Mouse (Mus musculus) G1E (cell line): ENCODE data around the gene Trp53rkb. TPM values are rescaled to one million over a fixed set of nuclear protein-coding genes. Genes with fewer than 3 reads are reported as not detected.

Source experiments
- ATAC-seq: 2 replicates; pipeline ENCODE4 v1.8.0; 2016; ENCODE audit warnings: mild to moderate bottlenecking; ENCODE audit not compliant: insufficient number of reproducible peaks, poor library complexity, low FRiP score, severe bottlenecking; ENCODE audit errors: extremely low read depth
- DNase-seq: peaks from one replicate; pipeline ENCODE4 v3.0.0; 2012; ENCODE audit warnings: low spot score
- H3K27me3 ChIP-seq: 2 replicates; pipeline ENCODE4 v1.6.1; 2012; ENCODE audit warnings: mild to moderate bottlenecking, low read length, inconsistent platforms; ENCODE audit not compliant: insufficient read depth
- H3K36me3 ChIP-seq: replicated peaks from 2 replicates; pipeline ENCODE3; 2012; ENCODE audit warnings: mild to moderate bottlenecking, inconsistent platforms
- H3K4me1 ChIP-seq: 2 replicates; pipeline ENCODE4 v1.6.1; 2012; ENCODE audit warnings: low read depth, low read length, inconsistent platforms, mixed read lengths; ENCODE audit not compliant: insufficient read depth
- H3K4me3 ChIP-seq: 2 replicates; pipeline ENCODE4 v1.5.1; 2012; ENCODE audit warnings: low read depth, mild to moderate bottlenecking, inconsistent platforms, low read length, moderate library complexity, mixed read lengths
- H3K9me3 ChIP-seq: replicated peaks from 2 replicates; pipeline ENCODE4 v1.6.1; 2012; ENCODE audit warnings: inconsistent platforms
- CTCF ChIP-seq: IDR thresholded peaks from 2 replicates; pipeline ENCODE4 v1.5.1; 2012; ENCODE audit warnings: low read depth, low read length, inconsistent platforms, mixed read lengths
- GATA1 ChIP-seq: IDR thresholded peaks from 2 replicates; pipeline ENCODE4 v1.6.1; 2012; ENCODE audit warnings: borderline replicate concordance, low read length, inconsistent platforms, mixed read lengths
- GATA2 ChIP-seq: IDR thresholded peaks from 2 replicates; pipeline ENCODE4 v1.6.1; 2012; ENCODE audit warnings: low read depth, low read length, inconsistent platforms, borderline replicate concordance
- POLR2AphosphoS5 ChIP-seq: IDR thresholded peaks from 2 replicates; pipeline ENCODE4 v1.6.1; 2012; ENCODE audit warnings: low read depth, low read length, inconsistent platforms; ENCODE audit not compliant: insufficient replicate concordance
- TAL1 ChIP-seq: conservative IDR thresholded peaks from 2 replicates; pipeline ENCODE4 v1.6.1; 2012; ENCODE audit warnings: low read depth, low read length, inconsistent platforms, mixed read lengths
- polyA plus RNA-seq: library from polyadenylated mRNA; stranded (reverse); fragments of >175 nt; gene quantifications from 2 replicates; pipeline ENCODE4 v1.2.3, GENCODE M21; 2012
- total RNA-seq, 2 experiments: library from RNA; stranded (forward) in 1 of 2; stranded (reverse) in 1 of 2; fragments of 200-1000 nt in 1 of 2; fragments of >200 nt in 1 of 2; fragmentation: Nextera tagmentation in 1 of 2; gene quantifications; 2 replicates each; pipeline ENCODE4 v1.2.3; 2014 to 2017

The Trp53rkb gene
- total and polyA plus RNA-seq, 3 experiments: 2.9 to 6.2 (median 3.9) TPM

DNA sequence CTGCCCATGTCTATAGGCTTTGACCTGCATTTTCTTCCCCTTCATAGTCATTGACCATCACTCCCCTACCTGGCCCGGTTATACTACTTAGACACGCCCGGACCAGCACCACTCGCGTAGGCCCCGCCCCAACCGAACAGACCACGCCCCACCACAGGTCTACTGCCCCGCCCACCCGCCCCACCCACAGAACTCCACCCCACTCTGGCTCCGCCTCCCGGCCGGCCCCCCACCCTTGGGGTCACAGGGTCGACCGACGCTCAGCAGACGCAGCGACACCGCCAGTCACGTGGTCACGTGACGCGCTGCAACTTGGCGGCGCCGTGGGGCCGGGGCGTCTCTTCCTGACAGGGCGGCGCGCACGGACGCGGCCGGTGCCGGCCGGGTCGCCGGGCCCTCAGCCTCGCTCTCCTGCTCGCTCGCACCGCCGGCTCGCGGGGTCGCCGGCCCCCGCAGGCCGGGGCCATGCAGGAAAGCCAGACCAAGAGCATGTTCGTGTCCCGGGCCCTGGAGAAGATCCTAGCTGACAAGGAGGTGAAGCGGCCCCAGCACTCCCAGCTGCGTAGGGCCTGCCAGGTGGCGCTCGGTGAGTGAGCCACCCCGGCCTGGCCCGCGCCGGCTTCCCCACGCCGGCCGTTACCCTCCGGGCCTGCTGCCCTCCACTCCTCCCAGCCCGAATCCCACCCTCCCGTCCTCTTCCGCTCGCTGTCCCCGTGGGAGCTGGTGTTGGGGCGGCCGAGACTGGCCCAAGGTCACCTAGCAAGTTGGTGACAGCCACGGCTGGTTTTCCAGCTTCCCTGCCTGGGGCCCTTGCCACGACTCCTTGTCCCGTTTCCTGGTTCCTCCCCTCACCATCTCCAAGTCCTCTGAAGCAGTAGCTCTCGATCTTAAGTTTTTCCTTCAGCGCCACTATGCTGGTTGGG lies 13.2 kb downstream of the Trp53rkb start, which contains the start of gene Arfgef2:
Arfgef2 (plus strand) TSS at position 339 of the 923 bp plus-strand sequence.
- TF ChIP-seq TAL1 (no peak), GATA2 (no peak), GATA1 (no peak), POLR2AphosphoS5 (no peak), CTCF (no peak)
- Histone ChIP-seq H3K4me1 (peaks cover 26% of the 10 kb centered on the region), H3K27me3 (no peaks in the 10 kb centered on the region), H3K36me3 (peaks cover 17% of the 10 kb centered on the region), H3K9me3 (no peaks in the 10 kb centered on the region), H3K4me3 (peak within 1 kb of the TSS; percentile 99)
- ATAC-seq: peak; percentile 85
- peak; percentile 91 for DNase-seq

DNA sequence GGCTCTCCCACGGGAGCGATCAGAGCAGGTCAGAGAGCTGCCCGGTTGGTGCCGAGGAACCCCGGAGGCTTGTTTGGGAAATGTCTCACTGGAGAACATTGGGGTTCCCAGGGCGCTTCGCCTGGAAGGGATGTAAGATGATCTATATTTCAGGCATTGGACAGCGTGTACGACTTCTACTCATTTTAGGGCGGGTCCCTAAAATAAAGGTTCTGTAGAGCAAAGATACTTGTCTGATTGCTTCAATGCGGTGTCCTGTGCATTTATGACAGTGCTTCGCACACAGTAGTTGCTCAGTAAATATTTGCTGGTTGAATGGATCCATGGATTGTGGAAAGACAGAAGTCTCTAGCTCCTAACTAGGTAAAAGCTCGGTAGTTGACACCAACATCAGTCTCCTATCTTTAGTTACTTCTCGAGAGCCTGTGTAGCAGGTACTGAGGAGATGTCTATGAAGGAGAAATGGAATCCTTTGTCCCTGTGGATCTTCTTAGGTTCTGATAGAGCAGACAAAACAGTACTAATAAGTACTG lies 13.9 kb downstream of the Trp53rkb start:
- Histone ChIP-seq H3K9me3 (no peaks in the 10 kb centered on the region), H3K27me3 (no peaks in the 10 kb centered on the region), H3K4me3 (peak overlapping the region; percentile 99), H3K4me1 (peaks cover 30% of the 10 kb centered on the region), H3K36me3 (peaks cover 24% of the 10 kb centered on the region)
- DNase-seq: peak; percentile 26
- TF ChIP-seq TAL1 (no peak), POLR2AphosphoS5 (no peak), CTCF (no peak), GATA1 (no peak), GATA2 (no peak)
- ATAC-seq: peak; percentile 46

DNA sequence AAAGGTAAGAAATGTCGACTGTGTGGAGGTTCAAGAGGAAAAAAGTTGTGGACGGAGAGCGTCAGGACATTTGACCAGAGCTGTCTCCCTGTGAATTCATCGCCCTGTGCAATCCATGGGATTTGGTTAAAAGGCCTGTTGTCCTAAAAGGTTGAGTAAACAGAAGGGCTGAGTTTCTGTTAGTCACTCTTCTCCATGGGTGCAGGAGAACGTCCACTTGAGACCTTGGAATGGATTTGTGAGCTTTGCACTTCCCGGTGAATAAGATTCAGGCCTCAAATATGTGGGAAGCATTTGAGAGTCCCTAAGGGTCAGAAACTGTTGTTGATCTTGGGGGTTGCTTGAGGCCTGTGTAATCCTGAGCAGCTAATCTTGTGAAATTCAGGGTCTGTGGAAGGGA lies 14.5 kb downstream of the Trp53rkb start:
- H3K27me3 ChIP-seq: no peaks in the 10 kb centered on the region
- peaks cover 30% of the 10 kb centered on the region for H3K4me1 ChIP-seq
- no peaks in the 10 kb centered on the region for H3K9me3 ChIP-seq
- no peak for DNase-seq
- peaks cover 24% of the 10 kb centered on the region for H3K36me3 ChIP-seq
- no peak for ATAC-seq
- TF ChIP-seq TAL1: no peak
- no peak for TF ChIP-seq GATA1
- TF ChIP-seq CTCF: no peak
- no peak for TF ChIP-seq POLR2AphosphoS5
- no peak for TF ChIP-seq GATA2
- H3K4me3 ChIP-seq: peak overlapping the region; percentile 99; the same call in 1 of the 2 replicates

DNA sequence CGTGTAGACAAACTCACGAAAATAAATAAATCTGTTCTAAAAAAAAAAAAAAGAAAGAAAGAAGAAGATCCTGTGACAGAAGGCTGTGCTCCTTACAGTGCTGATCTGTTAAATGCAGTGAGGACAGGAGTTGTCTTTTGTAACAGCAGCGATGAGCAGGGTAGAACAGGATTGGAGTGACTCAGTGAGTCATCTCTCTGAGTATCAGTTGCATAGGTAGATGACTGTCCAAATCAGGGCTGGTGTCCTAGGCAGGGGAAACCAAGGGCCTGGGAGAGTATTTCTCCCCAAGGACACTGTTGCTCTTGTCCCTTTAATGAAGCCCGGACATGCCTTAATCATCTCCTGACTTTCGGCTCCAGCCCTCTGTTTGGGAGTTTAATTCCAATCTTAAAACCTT lies 17.2 kb downstream of the Trp53rkb start:
- Histone ChIP-seq H3K4me1 (peaks cover 28% of the 10 kb centered on the region), H3K9me3 (no peaks in the 10 kb centered on the region), H3K27me3 (no peaks in the 10 kb centered on the region), H3K36me3 (peaks cover 24% of the 10 kb centered on the region), H3K4me3 (no peak overlapping the region)
- ATAC-seq (no peak), DNase-seq (no peak)
- TF ChIP-seq GATA1 (no peak), GATA2 (no peak), POLR2AphosphoS5 (no peak), TAL1 (no peak), CTCF (no peak)

DNA sequence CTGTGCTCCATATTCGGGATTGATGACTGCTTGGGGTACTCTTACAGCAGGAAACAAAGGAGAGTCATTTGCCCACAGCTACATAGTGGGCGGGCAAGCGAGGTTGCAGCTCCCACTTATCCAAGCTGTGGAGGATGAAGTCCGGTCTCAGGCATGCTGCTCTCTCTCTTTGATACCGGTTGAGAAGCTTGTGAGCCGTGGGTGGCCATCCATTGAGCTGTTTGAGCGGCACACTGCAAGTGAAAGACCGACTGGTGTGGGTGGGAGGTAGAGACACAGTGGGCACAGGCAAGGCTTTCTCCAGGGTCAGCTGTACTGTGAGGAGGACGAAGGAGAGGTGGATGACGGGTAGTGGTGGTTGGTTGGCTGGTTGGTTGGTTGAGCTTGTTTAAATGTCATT lies 18.5 kb downstream of the Trp53rkb start:
- Histone ChIP-seq H3K4me3 (no peak overlapping the region), H3K36me3 (peaks cover 24% of the 10 kb centered on the region), H3K9me3 (no peaks in the 10 kb centered on the region), H3K4me1 (peaks cover 26% of the 10 kb centered on the region), H3K27me3 (no peaks in the 10 kb centered on the region)
- DNase-seq: no peak
- no peak for ATAC-seq
- TF ChIP-seq GATA2 (no peak), TAL1 (no peak), GATA1 (no peak), CTCF (no peak), POLR2AphosphoS5 (no peak)

DNA sequence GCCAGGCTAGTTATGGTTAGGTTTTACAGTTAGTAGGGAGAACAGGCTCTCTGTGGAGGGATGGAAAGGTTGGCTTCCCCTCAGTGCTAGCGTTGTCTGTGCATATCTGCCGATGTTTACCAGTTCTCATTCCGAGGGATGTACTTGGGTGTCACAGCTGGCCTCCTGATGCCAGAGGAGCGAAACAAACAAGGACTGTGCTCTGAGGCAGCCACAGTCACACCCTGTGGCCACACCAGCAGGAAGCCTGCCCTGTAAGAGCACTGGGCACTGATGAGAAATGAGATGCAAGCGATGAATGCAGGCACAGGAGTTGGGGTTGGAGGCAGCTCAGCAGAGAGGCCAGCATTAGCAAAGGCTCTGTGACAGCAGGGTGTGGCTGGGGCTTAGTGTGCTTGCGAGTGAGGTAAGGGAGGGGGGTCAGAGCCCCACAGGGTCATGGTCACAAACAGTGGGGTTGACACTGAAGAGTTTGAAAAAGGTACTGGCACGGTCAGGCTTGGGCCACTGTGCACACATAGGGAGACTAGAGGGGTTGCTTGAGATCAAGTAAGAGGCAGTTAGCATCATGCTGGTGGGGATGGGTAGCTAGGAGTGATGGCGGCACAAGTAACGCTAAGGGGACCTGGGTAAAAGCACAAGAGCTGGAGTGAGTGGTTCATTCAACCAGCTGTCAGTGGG lies 26.3 kb downstream of the Trp53rkb start:
- TF ChIP-seq POLR2AphosphoS5: no peak
- no peak for TF ChIP-seq GATA2
- no peak for TF ChIP-seq GATA1
- no peak for TF ChIP-seq CTCF
- no peak for TF ChIP-seq TAL1
- no peak for DNase-seq
- no peak overlapping the region for H3K4me3 ChIP-seq
- no peaks in the 10 kb centered on the region for H3K27me3 ChIP-seq
- ATAC-seq: no peak
- H3K4me1 ChIP-seq: peaks cover 48% of the 10 kb centered on the region
- H3K9me3 ChIP-seq: no peaks in the 10 kb centered on the region
- H3K36me3 ChIP-seq: peaks cover 46% of the 10 kb centered on the region
